Mouse (Mus musculus) thymus, postnatal 10 days (tissue): ENCODE results near the gene Gm20855.
"Not testable (repeated sequence)": the region's sequence is repeated elsewhere in the genome, so short reads cannot be mapped to it uniquely, and the experiment has no call there.

Experiments used
- DNase-seq, 2 experiments: peaks; one replicate each; pipeline ENCODE4 v3.0.0; 2021; ENCODE audit warnings: low spot score in 2 of 2

The Gm20855 gene

DNA sequence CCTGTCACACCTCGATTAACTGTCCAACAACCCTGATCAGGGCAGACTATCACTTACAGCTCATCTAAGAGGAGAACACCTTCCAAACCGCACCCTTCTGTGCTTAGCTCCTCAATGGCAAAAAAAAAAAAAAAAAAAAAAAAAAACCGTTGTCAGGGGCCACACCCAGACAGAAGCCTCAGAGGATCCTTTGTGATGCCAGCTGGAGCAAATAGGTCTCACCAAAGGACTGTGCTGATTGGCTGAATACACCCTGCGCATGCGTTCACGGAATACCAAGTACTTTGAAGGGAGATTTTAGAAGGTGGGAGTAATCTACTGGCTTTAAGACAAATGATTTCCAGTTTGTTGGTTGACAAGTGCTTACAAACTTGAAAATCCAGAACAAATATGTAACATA lies at the start of gene Gm20855:
Gene Gm20855, minus strand, starts transcription at position 101 of the 400 bp plus-strand sequence.
- DNase-seq, result not testable (repeated sequence)
